Comparison of ENCODE assay signal across 8 mouse cellular contexts in the genomic region with DNA sequence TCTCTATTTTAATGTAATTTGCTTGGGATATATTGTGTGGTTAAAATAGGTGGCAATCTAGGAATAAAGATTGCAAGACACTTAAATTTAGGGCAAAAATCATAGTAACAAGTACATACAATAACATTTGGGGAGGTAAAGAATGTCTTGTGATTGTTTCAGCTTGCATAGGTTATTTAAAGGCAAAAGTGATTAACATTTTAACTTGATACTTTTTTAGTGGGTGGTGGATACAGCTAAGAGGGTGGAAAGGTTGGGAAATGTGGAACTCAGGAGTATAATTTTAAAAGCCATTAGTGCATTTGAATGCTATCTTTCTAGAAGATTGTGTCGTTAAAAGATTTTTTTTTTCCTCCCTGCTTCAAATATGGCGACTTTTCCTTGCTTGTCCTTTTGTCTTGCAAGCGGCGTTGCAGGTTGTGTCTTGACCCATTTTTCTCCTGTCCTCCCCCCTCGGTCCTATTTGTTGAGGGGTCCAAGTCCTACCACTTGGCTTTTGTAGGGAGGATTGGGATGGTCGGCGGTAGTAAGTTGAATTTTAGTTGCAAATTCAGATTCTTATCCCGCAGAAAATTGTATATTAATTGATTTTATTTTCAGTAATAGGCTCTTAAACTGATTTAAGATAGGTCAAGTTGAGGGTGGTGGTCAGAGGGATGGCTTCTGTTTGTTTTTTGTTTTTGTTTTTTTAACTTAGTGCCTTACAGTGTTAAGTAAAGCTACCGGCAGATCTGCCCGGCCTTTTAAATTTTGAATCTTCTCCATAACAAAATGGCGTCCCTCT. TPM values are rescaled to one million over a fixed set of nuclear protein-coding genes. Genes with fewer than 3 reads are reported as not detected.
A peak's percentile ranks its signal among the peaks of the same experiment; 100 is the strongest.
DNase-seq lines count a peak whose midpoint lies in the region; ATAC-seq and TF ChIP-seq lines count a peak whose summit lies in the region.

No protein-coding gene starts in this region.

- H3K9ac ChIP-seq in forebrain, embryonic 14.5 days (ENCODE audit: low read length): peak overlapping the region; percentile 96
- H3K9ac ChIP-seq in intestine, embryonic 16.5 days (ENCODE audit: low read depth, low read length): peak overlapping the region; percentile 91
- peak overlapping the region; percentile 85 for H3K9ac ChIP-seq in liver, embryonic 16.5 days (ENCODE audit: low read depth, low read length)

- peak overlapping the region; percentile 87 for H3K4me2 ChIP-seq in forebrain, embryonic 14.5 days (ENCODE audit: low read length)
- peak overlapping the region; percentile 71 for H3K4me2 ChIP-seq in intestine, embryonic 16.5 days (ENCODE audit: low read depth, low read length)
- peak overlapping the region; percentile 93 for H3K4me2 ChIP-seq in liver, embryonic 16.5 days (ENCODE audit: low read depth, low read length)

- peaks cover 30% of the 10 kb centered on the region for H3K4me1 ChIP-seq in bone marrow macrophage, adult 2 months (ENCODE audit: control insufficient read depth, insufficient read depth, low read length)
- peaks cover 25% of the 10 kb centered on the region for H3K4me1 ChIP-seq in forebrain, embryonic 14.5 days (ENCODE audit: control insufficient read depth, insufficient read depth, low read length)
- peaks cover 30% of the 10 kb centered on the region for H3K4me1 ChIP-seq in intestine, embryonic 16.5 days (ENCODE audit: control insufficient read depth, insufficient read depth, low read length)
- H3K4me1 ChIP-seq in liver, embryonic 16.5 days (ENCODE audit: control insufficient read depth, low read depth, low read length): peaks cover 42% of the 10 kb centered on the region

- H3K4me3 ChIP-seq in left cerebral cortex, adult 2 months: peak overlapping the region; percentile 75
- H3K4me3 ChIP-seq in bone marrow macrophage, adult 2 months (ENCODE audit: insufficient read depth, low read length): peak overlapping the region; percentile 83
- H3K4me3 ChIP-seq in forebrain, embryonic 14.5 days (ENCODE audit: low read depth, low read length): peak overlapping the region; percentile 64
- H3K4me3 ChIP-seq in intestine, embryonic 16.5 days (ENCODE audit: low read length): peak overlapping the region; percentile 75
- H3K4me3 ChIP-seq in liver, embryonic 16.5 days (ENCODE audit: low read depth, low read length): peak overlapping the region; percentile 89

- TF ChIP-seq POLR2A in bone marrow macrophage, adult 2 months (IDR thresholded peaks at IDR 0.05; ENCODE audit: borderline replicate concordance, low read depth, low read length): no peak

- H3K9me3 ChIP-seq in forebrain, embryonic 14.5 days (replicated peaks; ENCODE audit: control insufficient read depth, low read length): no peaks in the 10 kb centered on the region
- no peaks in the 10 kb centered on the region for H3K9me3 ChIP-seq in intestine, embryonic 16.5 days (ENCODE audit: control insufficient read depth, low read length)
- no peaks in the 10 kb centered on the region for H3K9me3 ChIP-seq in liver, embryonic 16.5 days (replicated peaks; ENCODE audit: control insufficient read depth, low read length)

- ATAC-seq in forebrain, embryonic 14.5 days: no peak
- ATAC-seq in intestine, embryonic 16.5 days: no peak
- no peak for ATAC-seq in liver, embryonic 16.5 days (ENCODE audit: low read depth)
- ATAC-seq in activated CD4-positive, CD25-positive, alpha-beta regulatory T cell, adult 4 months: no peak

- TF ChIP-seq CTCF in left cerebral cortex, adult 2 months (IDR thresholded peaks at IDR 0.05): no peak
- no peak for TF ChIP-seq CTCF in bone marrow macrophage, adult 2 months (IDR thresholded peaks at IDR 0.05; ENCODE audit: low read depth, low read length)

- no peak for DNase-seq in left cerebral cortex, adult 2 months (ENCODE audit: extremely low spot score in 1 of 2, low spot score in 2 of 2)
- DNase-seq in left cerebral cortex, adult 18-20 months (ENCODE audit: low spot score in 2 of 2): no peak
- DNase-seq in forebrain, embryonic 14.5 days (ENCODE audit: low spot score): peak; percentile 83
- peak; percentile 79 for DNase-seq in retina, embryonic 14.5 days (ENCODE audit: low spot score)

- H3K27ac ChIP-seq in left cerebral cortex, adult 2 months: peak overlapping the region; percentile 100
- H3K27ac ChIP-seq in bone marrow macrophage, adult 2 months (ENCODE audit: insufficient read depth, low read depth, low read length): peak overlapping the region; percentile 99
- H3K27ac ChIP-seq in forebrain, embryonic 14.5 days (ENCODE audit: low read depth, low read length): peak overlapping the region; percentile 93
- peak overlapping the region; percentile 98 for H3K27ac ChIP-seq in intestine, embryonic 16.5 days (ENCODE audit: low read length)
- peak overlapping the region; percentile 95 for H3K27ac ChIP-seq in liver, embryonic 16.5 days (ENCODE audit: low read length)

- peaks cover 9% of the 10 kb centered on the region for H3K36me3 ChIP-seq in forebrain, embryonic 14.5 days (ENCODE audit: control insufficient read depth, insufficient read depth, low read length)
- H3K36me3 ChIP-seq in intestine, embryonic 16.5 days (ENCODE audit: control insufficient read depth, insufficient read depth, low read length): no peaks in the 10 kb centered on the region; the same call in 1 of the 2 replicates
- peaks cover 18% of the 10 kb centered on the region for H3K36me3 ChIP-seq in liver, embryonic 16.5 days (ENCODE audit: control insufficient read depth, insufficient read depth)

- under 1% methylated on average over 11 of the region's 11 CpGs for WGBS in forebrain, embryonic 14.5 days
- WGBS in intestine, embryonic 16.5 days: under 1% methylated on average over 11 of the region's 11 CpGs
- under 1% methylated on average over 11 of the region's 11 CpGs for WGBS in liver, embryonic 16.5 days (ENCODE audit: insufficient replicate concordance)

- no peaks in the 10 kb centered on the region for H3K27me3 ChIP-seq in forebrain, embryonic 14.5 days (replicated peaks; ENCODE audit: control insufficient read depth, insufficient read depth, low read length)
- H3K27me3 ChIP-seq in intestine, embryonic 16.5 days (replicated peaks; ENCODE audit: control insufficient read depth, insufficient read depth, low read length): no peaks in the 10 kb centered on the region
- no peaks in the 10 kb centered on the region for H3K27me3 ChIP-seq in liver, embryonic 16.5 days (ENCODE audit: control insufficient read depth, insufficient read depth, low read depth, low read length)

- intact Hi-C loops in left cerebral cortex, adult 2 months (cut with DNase I): loop anchor here (5.0 kb wide), 1 partner anchor 81 kb away; the partner anchor contains the start of gene Tubb5

RNA-seq across cellular contexts. Expression of gene Ppp1r10, which starts 2.2 kb away (rescaled TPM):
- 10 to 100 TPM; 68.8 to 70.6 TPM for total RNA-seq in left cerebral cortex, adult 2 months (2021)
- total RNA-seq in left cerebral cortex, adult 18-20 months (2021): 10 to 100 TPM; 62.9 to 63.7 TPM
- polyA plus RNA-seq in bone marrow macrophage, adult 2 months (2012; ENCODE audit: insufficient read depth, insufficient read length, missing spikeins): 36.0 and 46.0 TPM in 2 replicates
- 34.9 and 44.5 TPM in 2 replicates for polyA plus RNA-seq in forebrain, embryonic 14.5 days (2014; fragmentation: Nextera tagmentation; extraction: Ambion mirVana)
- 28.8 and 30.1 TPM in 2 replicates for polyA plus RNA-seq in intestine, embryonic 16.5 days (2015; fragmentation: Nextera tagmentation; extraction: Ambion mirVana)
- 22.2 and 24.7 TPM in 2 replicates for polyA plus RNA-seq in liver, embryonic 16.5 days (2015; fragmentation: Nextera tagmentation; extraction: Ambion mirVana)
- 10 to 100 TPM; 42.0 to 57.4 TPM for polyA plus RNA-seq in activated CD4-positive, CD25-positive, alpha-beta regulatory T cell, adult 4 months (2017; shearing (Covaris generic))

RNA-seq across cellular contexts. Expression of gene Mrps18b, which starts 2.3 kb away (rescaled TPM):
- 10 to 100 TPM; 38.0 to 44.3 TPM for total RNA-seq in left cerebral cortex, adult 2 months (2021)
- 10 to 100 TPM; 39.9 to 41.3 TPM for total RNA-seq in left cerebral cortex, adult 18-20 months (2021)
- polyA plus RNA-seq in bone marrow macrophage, adult 2 months (2012; ENCODE audit: insufficient read depth, insufficient read length, missing spikeins): 21.0 and 29.4 TPM in 2 replicates
- 58.4 and 68.8 TPM in 2 replicates for polyA plus RNA-seq in forebrain, embryonic 14.5 days (2014; fragmentation: Nextera tagmentation; extraction: Ambion mirVana)
- 133 and 145 TPM in 2 replicates for polyA plus RNA-seq in intestine, embryonic 16.5 days (2015; fragmentation: Nextera tagmentation; extraction: Ambion mirVana)
- polyA plus RNA-seq in liver, embryonic 16.5 days (2015; fragmentation: Nextera tagmentation; extraction: Ambion mirVana): 56.3 and 60.9 TPM in 2 replicates
- polyA plus RNA-seq in activated CD4-positive, CD25-positive, alpha-beta regulatory T cell, adult 4 months (2017; shearing (Covaris generic)): 10 to 100 TPM; 42.2 to 50.9 TPM

RNA-seq across cellular contexts. Expression of gene Atat1, which starts 8.6 kb away (rescaled TPM):
- 10 to 100 TPM; 51.8 to 63.6 TPM for total RNA-seq in left cerebral cortex, adult 2 months (2021)
- 10 to 100 TPM; 53.6 to 56.3 TPM for total RNA-seq in left cerebral cortex, adult 18-20 months (2021)
- 22.7 and 23.8 TPM in 2 replicates for polyA plus RNA-seq in bone marrow macrophage, adult 2 months (2012; ENCODE audit: insufficient read depth, insufficient read length, missing spikeins)
- 313 and 439 TPM in 2 replicates for polyA plus RNA-seq in forebrain, embryonic 14.5 days (2014; fragmentation: Nextera tagmentation; extraction: Ambion mirVana)
- polyA plus RNA-seq in intestine, embryonic 16.5 days (2015; fragmentation: Nextera tagmentation; extraction: Ambion mirVana): 43.4 and 45.4 TPM in 2 replicates
- polyA plus RNA-seq in liver, embryonic 16.5 days (2015; fragmentation: Nextera tagmentation; extraction: Ambion mirVana): 7.4 and 7.7 TPM in 2 replicates
- 10 to 100 TPM; 11.7 to 14.3 TPM for polyA plus RNA-seq in activated CD4-positive, CD25-positive, alpha-beta regulatory T cell, adult 4 months (2017; shearing (Covaris generic))

RNA-seq across cellular contexts. Expression of gene 2310061I04Rik, which starts 21.2 kb away (rescaled TPM):
- total RNA-seq in left cerebral cortex, adult 2 months (2021): 10 to 100 TPM; 58.9 to 59.3 TPM
- 10 to 100 TPM; 56.4 to 57.5 TPM for total RNA-seq in left cerebral cortex, adult 18-20 months (2021)
- 36.9 and 39.3 TPM in 2 replicates for polyA plus RNA-seq in bone marrow macrophage, adult 2 months (2012; ENCODE audit: insufficient read depth, insufficient read length, missing spikeins)
- 30.4 and 34.3 TPM in 2 replicates for polyA plus RNA-seq in forebrain, embryonic 14.5 days (2014; fragmentation: Nextera tagmentation; extraction: Ambion mirVana)
- 29.1 and 30.1 TPM in 2 replicates for polyA plus RNA-seq in intestine, embryonic 16.5 days (2015; fragmentation: Nextera tagmentation; extraction: Ambion mirVana)
- 7.9 and 8.0 TPM in 2 replicates for polyA plus RNA-seq in liver, embryonic 16.5 days (2015; fragmentation: Nextera tagmentation; extraction: Ambion mirVana)
- polyA plus RNA-seq in activated CD4-positive, CD25-positive, alpha-beta regulatory T cell, adult 4 months (2017; shearing (Covaris generic)): 10 to 100 TPM; 12.4 to 17.5 TPM

RNA-seq across cellular contexts. Expression of gene Dhx16, which starts 38.8 kb away (rescaled TPM):
- 10 to 100 TPM; 30.0 to 39.7 TPM for total RNA-seq in left cerebral cortex, adult 2 months (2021)
- total RNA-seq in left cerebral cortex, adult 18-20 months (2021): 10 to 100 TPM; 30.6 to 32.3 TPM
- 57.5 and 77.6 TPM in 2 replicates for polyA plus RNA-seq in bone marrow macrophage, adult 2 months (2012; ENCODE audit: insufficient read depth, insufficient read length, missing spikeins)
- 29.3 and 31.8 TPM in 2 replicates for polyA plus RNA-seq in forebrain, embryonic 14.5 days (2014; fragmentation: Nextera tagmentation; extraction: Ambion mirVana)
- 36.0 and 38.3 TPM in 2 replicates for polyA plus RNA-seq in intestine, embryonic 16.5 days (2015; fragmentation: Nextera tagmentation; extraction: Ambion mirVana)
- polyA plus RNA-seq in liver, embryonic 16.5 days (2015; fragmentation: Nextera tagmentation; extraction: Ambion mirVana): 29.1 and 29.8 TPM in 2 replicates
- 10 to 100 TPM; 19.6 to 26.9 TPM for polyA plus RNA-seq in activated CD4-positive, CD25-positive, alpha-beta regulatory T cell, adult 4 months (2017; shearing (Covaris generic))

Comparison
In these comparisons a context has a peak if more than half of its experiments do, and no peak if none do; other contexts are left out.
1. DNase-seq: peak in forebrain, embryonic 14.5 days (single experiment) and retina, embryonic 14.5 days (single experiment); none in left cerebral cortex, adult 2 months (0 of 2) and left cerebral cortex, adult 18-20 months (0 of 2).
2. Peak in every context shown above with its lines, with median percentiles within 50 percentile points of each other: H3K27ac ChIP-seq, H3K4me3 ChIP-seq, H3K4me2 ChIP-seq and H3K9ac ChIP-seq.